Mouse (Mus musculus): ENCODE measurements around the gene Ddx39b. TPM values are rescaled to one million over a fixed set of nuclear protein-coding genes. Genes with fewer than 3 reads are reported as not detected.
A peak's percentile ranks its signal among the peaks of the same experiment; 100 is the strongest.

The Ddx39b gene
- polyA plus RNA-seq, 1 experiment from 2014 or later = 553 TPM

DNA sequence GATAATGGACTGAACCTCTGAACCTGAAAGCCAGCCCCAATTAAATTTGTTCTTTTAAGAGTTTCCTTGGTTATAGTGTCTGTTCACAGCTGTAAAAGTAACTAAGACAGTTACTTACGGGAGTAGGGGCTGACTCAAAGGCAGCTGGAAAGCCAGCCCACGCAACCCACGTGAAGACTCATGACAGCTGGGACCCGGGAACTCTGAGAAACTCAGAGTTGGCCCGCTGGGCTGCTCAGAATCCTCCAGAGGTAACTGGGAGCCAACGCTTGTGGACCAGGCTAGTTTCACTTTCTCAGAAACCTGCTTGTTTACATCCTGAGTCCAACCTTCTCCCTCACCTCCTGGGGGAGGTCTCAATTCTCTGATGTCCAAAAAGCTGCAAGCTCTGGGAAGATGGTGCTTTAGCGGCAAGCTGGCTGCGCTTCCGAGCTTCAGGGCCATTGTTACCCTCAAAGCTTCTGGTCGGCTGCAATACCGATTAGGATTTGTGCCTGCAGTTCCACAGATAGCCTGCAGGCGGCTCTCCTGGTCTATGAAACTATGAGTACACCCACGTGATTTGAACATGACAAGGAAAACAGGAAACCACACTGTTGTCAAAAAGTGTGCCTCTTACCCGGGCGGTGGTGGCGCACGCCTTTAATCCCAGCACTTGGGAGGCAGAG, 16.4 kb downstream of the Ddx39b start:
- Histone ChIP-seq H3K27me3 (ENCODE audit: insufficient read depth, low read length) (peaks cover 9% of the 10 kb centered on the region; the same call in 1 of the 2 replicates), H3K27ac (ENCODE audit: low read length) (no peak overlapping the region), H3K9me3 (ENCODE audit: low read length) (no peaks in the 10 kb centered on the region), H3K4me1 (ENCODE audit: insufficient read depth, low read length) (peaks cover 4% of the 10 kb centered on the region; the same call in 1 of the 2 replicates), H3K4me3 (ENCODE audit: low read length) (peak overlapping the region; percentile 28), H3K9ac (replicated peaks; ENCODE audit: low read length) (peak overlapping the region; percentile 48), H3K36me3 (ENCODE audit: insufficient read depth, low read length) (peaks cover 13% of the 10 kb centered on the region), H3K4me2 (replicated peaks; ENCODE audit: low read depth, low read length) (peak overlapping the region; percentile 49)
- no peak for ATAC-seq (ENCODE audit: low FRiP score, low TSS enrichment)
- WGBS = 12% methylated on average over 17 of the region's 17 CpGs

- ATAC-seq (ENCODE audit: low FRiP score, low TSS enrichment) = no peak
- H3K9me3 ChIP-seq (ENCODE audit: low read length) = no peaks in the 10 kb centered on the region
- H3K27me3 ChIP-seq (ENCODE audit: insufficient read depth, low read length) = peaks cover 13% of the 10 kb centered on the region; the same call in 1 of the 2 replicates
- H3K27ac ChIP-seq (ENCODE audit: low read length) = no peak overlapping the region
- no peak overlapping the region for H3K9ac ChIP-seq (replicated peaks; ENCODE audit: low read length)
- H3K4me2 ChIP-seq (replicated peaks; ENCODE audit: low read depth, low read length) = no peak overlapping the region
- WGBS = 67% methylated on average over 11 of the region's 14 CpGs
- peaks cover 4% of the 10 kb centered on the region; the same call in 1 of the 2 replicates for H3K4me1 ChIP-seq (ENCODE audit: insufficient read depth, low read length)
- no peak overlapping the region for H3K4me3 ChIP-seq (ENCODE audit: low read length)
- peaks cover 5% of the 10 kb centered on the region for H3K36me3 ChIP-seq (ENCODE audit: insufficient read depth, low read length)
Measured at GRCm38 (mm10) chr17:35258492-35259478, 17.2 kb downstream of the Ddx39b start.

GRCm38 (mm10) chr17:35259621-35260020, 18.1 kb downstream of the Ddx39b start:
- Histone ChIP-seq H3K27me3 (ENCODE audit: insufficient read depth, low read length) (peaks cover 20% of the 10 kb centered on the region; the same call in 1 of the 2 replicates), H3K4me3 (ENCODE audit: low read length) (no peak overlapping the region)

GRCm38 (mm10) chr17:35261651-35262050, 20.1 kb downstream of the Ddx39b start:
- Histone ChIP-seq H3K27me3 (ENCODE audit: insufficient read depth, low read length) (peaks cover 21% of the 10 kb centered on the region; the same call in 1 of the 2 replicates), H3K36me3 (ENCODE audit: insufficient read depth, low read length) (no peaks in the 10 kb centered on the region), H3K4me2 (replicated peaks; ENCODE audit: low read depth, low read length) (no peak overlapping the region), H3K27ac (ENCODE audit: low read length) (no peak overlapping the region), H3K9ac (replicated peaks; ENCODE audit: low read length) (no peak overlapping the region), H3K4me3 (ENCODE audit: low read length) (no peak overlapping the region), H3K4me1 (ENCODE audit: insufficient read depth, low read length) (peaks cover 4% of the 10 kb centered on the region; the same call in 1 of the 2 replicates), H3K9me3 (ENCODE audit: low read length) (no peaks in the 10 kb centered on the region)
- 73% methylated on average over 13 of the region's 13 CpGs for WGBS
- ATAC-seq (ENCODE audit: low FRiP score, low TSS enrichment) = no peak

More at GRCm38 (mm10) chr17:35259621-35260020, 18.1 kb downstream of the Ddx39b start:
- Histone ChIP-seq H3K4me2 (replicated peaks; ENCODE audit: low read depth, low read length) (no peak overlapping the region), H3K9ac (replicated peaks; ENCODE audit: low read length) (no peak overlapping the region), H3K9me3 (ENCODE audit: low read length) (no peaks in the 10 kb centered on the region), H3K36me3 (ENCODE audit: insufficient read depth, low read length) (no peaks in the 10 kb centered on the region), H3K27ac (ENCODE audit: low read length) (no peak overlapping the region), H3K4me1 (ENCODE audit: insufficient read depth, low read length) (peaks cover 4% of the 10 kb centered on the region; the same call in 1 of the 2 replicates)
- 79% methylated on average over 4 of the region's 4 CpGs for WGBS
- ATAC-seq (ENCODE audit: low FRiP score, low TSS enrichment) = no peak

DNA sequence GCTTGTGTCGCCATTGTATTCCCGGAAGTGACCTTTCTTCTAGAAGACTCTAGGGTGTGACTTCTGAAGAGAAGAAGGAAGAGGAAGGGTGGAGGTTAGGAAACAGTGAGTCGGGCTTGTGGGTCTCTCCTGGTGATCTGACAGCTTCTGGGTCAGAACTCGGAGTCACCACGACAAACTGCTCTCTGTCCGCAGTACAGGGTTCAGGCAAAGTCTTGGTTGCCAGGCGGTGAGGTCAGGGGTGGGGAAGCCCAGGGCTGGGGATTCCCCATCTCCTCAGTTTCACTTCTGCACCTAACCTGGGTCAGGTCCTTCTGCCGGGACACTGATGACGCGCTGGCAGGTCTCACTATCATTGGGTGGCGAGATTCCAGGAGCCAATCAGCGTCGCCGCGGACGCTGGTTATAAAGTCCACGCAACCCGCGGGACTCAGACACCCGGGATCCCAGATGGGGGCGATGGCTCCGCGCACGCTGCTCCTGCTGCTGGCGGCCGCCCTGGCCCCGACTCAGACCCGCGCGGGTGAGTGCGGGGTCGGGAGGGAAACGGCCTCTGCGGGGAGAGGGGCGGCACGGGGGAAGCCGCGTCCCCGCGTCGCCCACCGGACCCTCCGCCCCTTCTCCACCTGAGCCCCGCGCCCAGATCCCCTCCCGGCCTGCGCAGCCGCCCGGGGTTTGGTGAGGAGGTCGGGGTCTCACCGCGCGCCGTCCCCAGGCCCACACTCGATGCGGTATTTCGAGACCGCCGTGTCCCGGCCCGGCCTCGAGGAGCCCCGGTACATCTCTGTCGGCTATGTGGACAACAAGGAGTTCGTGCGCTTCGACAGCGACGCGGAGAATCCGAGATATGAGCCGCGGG, 21.3 kb downstream of the Ddx39b start, which contains the start of gene H2-D1:
TSS of gene H2-D1 (plus strand) at position 67 of the 859 bp plus-strand sequence.
- Histone ChIP-seq H3K4me2 (replicated peaks; ENCODE audit: low read depth, low read length) (peak within 1 kb of the TSS; percentile 100), H3K4me3 (ENCODE audit: low read length) (peak within 1 kb of the TSS; percentile 70), H3K9me3 (ENCODE audit: low read length) (no peaks in the 10 kb centered on the region), H3K27me3 (ENCODE audit: insufficient read depth, low read length) (peaks cover 21% of the 10 kb centered on the region; the same call in 1 of the 2 replicates), H3K27ac (ENCODE audit: low read length) (no peak within 1 kb of the TSS), H3K36me3 (ENCODE audit: insufficient read depth, low read length) (no peaks in the 10 kb centered on the region), H3K4me1 (ENCODE audit: insufficient read depth, low read length) (peaks cover 4% of the 10 kb centered on the region; the same call in 1 of the 2 replicates), H3K9ac (replicated peaks; ENCODE audit: low read length) (peak within 1 kb of the TSS; percentile 73)
- ATAC-seq (ENCODE audit: low FRiP score, low TSS enrichment) = peak; percentile 88
- 1% methylated on average over 57 of the region's 73 CpGs for WGBS

- peaks cover 21% of the 10 kb centered on the region; the same call in 1 of the 2 replicates for H3K27me3 ChIP-seq (ENCODE audit: insufficient read depth, low read length)
- ATAC-seq (ENCODE audit: low FRiP score, low TSS enrichment) = peak; percentile 55
Measured at GRCm38 (mm10) chr17:35263523-35263883, 22.0 kb downstream of the Ddx39b start.

GRCm38 (mm10) chr17:35267399-35268086, 26.0 kb downstream of the Ddx39b start:
- no peak overlapping the region for H3K9ac ChIP-seq (replicated peaks; ENCODE audit: low read length)
- no peak for ATAC-seq (ENCODE audit: low FRiP score, low TSS enrichment)
- WGBS = 64% methylated on average over 1 of the region's 1 CpGs

More at GRCm38 (mm10) chr17:35263523-35263883, 22.0 kb downstream of the Ddx39b start:
- Histone ChIP-seq H3K9ac (replicated peaks; ENCODE audit: low read length) (peak overlapping the region; percentile 73), H3K27ac (ENCODE audit: low read length) (no peak overlapping the region), H3K4me1 (ENCODE audit: insufficient read depth, low read length) (peaks cover 4% of the 10 kb centered on the region; the same call in 1 of the 2 replicates), H3K4me3 (ENCODE audit: low read length) (peak overlapping the region; percentile 70), H3K4me2 (replicated peaks; ENCODE audit: low read depth, low read length) (peak overlapping the region; percentile 100), H3K36me3 (ENCODE audit: insufficient read depth, low read length) (no peaks in the 10 kb centered on the region), H3K9me3 (ENCODE audit: low read length) (no peaks in the 10 kb centered on the region)
- 2% methylated on average over 31 of the region's 31 CpGs for WGBS

GRCm38 (mm10) chr17:35269653-35270347, 28.3 kb downstream of the Ddx39b start:
- no peak overlapping the region for H3K9ac ChIP-seq (replicated peaks; ENCODE audit: low read length)
- no peak overlapping the region for H3K4me3 ChIP-seq (ENCODE audit: low read length)
- H3K4me2 ChIP-seq (replicated peaks; ENCODE audit: low read depth, low read length) = no peak overlapping the region
- no peaks in the 10 kb centered on the region for H3K4me1 ChIP-seq (ENCODE audit: insufficient read depth, low read length)
- WGBS = 44% methylated on average over 3 of the region's 3 CpGs
- no peaks in the 10 kb centered on the region; the same call in 1 of the 2 replicates for H3K9me3 ChIP-seq (ENCODE audit: low read length)
- no peaks in the 10 kb centered on the region for H3K36me3 ChIP-seq (ENCODE audit: insufficient read depth, low read length)
- peak; percentile 67; the same call in 1 of the 2 replicates for ATAC-seq (ENCODE audit: low FRiP score, low TSS enrichment)
- no peaks in the 10 kb centered on the region for H3K27me3 ChIP-seq (ENCODE audit: insufficient read depth, low read length)
- H3K27ac ChIP-seq (ENCODE audit: low read length) = no peak overlapping the region

More at GRCm38 (mm10) chr17:35267399-35268086, 26.0 kb downstream of the Ddx39b start:
- H3K9me3 ChIP-seq (ENCODE audit: low read length) = no peaks in the 10 kb centered on the region
- H3K4me3 ChIP-seq (ENCODE audit: low read length) = no peak overlapping the region
- H3K27me3 ChIP-seq (ENCODE audit: insufficient read depth, low read length) = peaks cover 13% of the 10 kb centered on the region; the same call in 1 of the 2 replicates
- H3K27ac ChIP-seq (ENCODE audit: low read length) = no peak overlapping the region
- H3K36me3 ChIP-seq (ENCODE audit: insufficient read depth, low read length) = no peaks in the 10 kb centered on the region
- H3K4me2 ChIP-seq (replicated peaks; ENCODE audit: low read depth, low read length) = no peak overlapping the region
- H3K4me1 ChIP-seq (ENCODE audit: insufficient read depth, low read length) = peaks cover 2% of the 10 kb centered on the region; the same call in 1 of the 2 replicates

Measured in kidney, embryonic 16.5 days (tissue).